Mouse (Mus musculus): ENCODE results near the gene Cat. TPM values are rescaled to one million over a fixed set of nuclear protein-coding genes. Genes with fewer than 3 reads are reported as not detected.

Gene Cat
- polyA plus RNA-seq, 1 experiment from 2014 or later, result 128 TPM

GRCm38 (mm10) chr2:103425456-103426063 lies 59.4 kb downstream of the Cat start:
- no peak for ATAC-seq
- no peak overlapping the region for H3K9ac ChIP-seq
- H3K4me1 ChIP-seq (replicated peaks), result peaks cover 7% of the 10 kb centered on the region; the same call in 1 of the 2 replicates
- no peaks in the 10 kb centered on the region for H3K27me3 ChIP-seq (replicated peaks)
- 73% methylated on average over 11 of the region's 11 CpGs for WGBS
- H3K36me3 ChIP-seq, result no peaks in the 10 kb centered on the region
- H3K4me2 ChIP-seq (replicated peaks), result no peak overlapping the region
- no peaks in the 10 kb centered on the region for H3K9me3 ChIP-seq
- H3K4me3 ChIP-seq (replicated peaks), result no peak overlapping the region
- H3K27ac ChIP-seq, result no peak overlapping the region

- Histone ChIP-seq H3K4me3 (replicated peaks) (no peak overlapping the region), H3K27me3 (replicated peaks) (no peaks in the 10 kb centered on the region), H3K4me2 (replicated peaks) (peak overlapping the region; percentile 22; the same call in 1 of the 2 replicates), H3K27ac (no peak overlapping the region), H3K9me3 (no peaks in the 10 kb centered on the region), H3K36me3 (no peaks in the 10 kb centered on the region), H3K9ac (no peak overlapping the region), H3K4me1 (replicated peaks) (peaks cover 7% of the 10 kb centered on the region; the same call in 1 of the 2 replicates)
- ATAC-seq, result peak; percentile 61; the same call in 1 of the 2 replicates
- 36% methylated on average over 12 of the region's 12 CpGs for WGBS
Measured at GRCm38 (mm10) chr2:103424349-103425026, 60.5 kb downstream of the Cat start.

- 0 out of 2 replicates have a peak, but pooled peaks have one; percentile 48 for ATAC-seq
- 60% methylated on average over 12 of the region's 12 CpGs for WGBS
- peak overlapping the region; percentile 22; the same call in 1 of the 2 replicates for H3K4me2 ChIP-seq (replicated peaks)
- H3K9me3 ChIP-seq, result no peaks in the 10 kb centered on the region
- H3K27ac ChIP-seq, result no peak overlapping the region
- H3K9ac ChIP-seq, result no peak overlapping the region
- no peak overlapping the region for H3K4me3 ChIP-seq (replicated peaks)
- no peaks in the 10 kb centered on the region for H3K27me3 ChIP-seq (replicated peaks)
- no peaks in the 10 kb centered on the region for H3K36me3 ChIP-seq
- H3K4me1 ChIP-seq (replicated peaks), result peaks cover 7% of the 10 kb centered on the region; the same call in 1 of the 2 replicates
Measured at GRCm38 (mm10) chr2:103423884-103424283, 61.1 kb downstream of the Cat start.

GRCm38 (mm10) chr2:103420650-103421507 lies 64.1 kb downstream of the Cat start:
- H3K9ac ChIP-seq, result no peak overlapping the region
- WGBS, result 52% methylated on average over 15 of the region's 15 CpGs
- H3K4me1 ChIP-seq (replicated peaks), result peaks cover 7% of the 10 kb centered on the region; the same call in 1 of the 2 replicates
- no peaks in the 10 kb centered on the region for H3K36me3 ChIP-seq
- H3K27ac ChIP-seq, result no peak overlapping the region
- H3K9me3 ChIP-seq, result no peaks in the 10 kb centered on the region
- H3K4me2 ChIP-seq (replicated peaks), result no peak overlapping the region
- no peak for ATAC-seq
- H3K4me3 ChIP-seq (replicated peaks), result no peak overlapping the region
- no peaks in the 10 kb centered on the region for H3K27me3 ChIP-seq (replicated peaks)

GRCm38 (mm10) chr2:103415774-103416173 lies 69.2 kb downstream of the Cat start:
- no peak overlapping the region for H3K4me3 ChIP-seq (replicated peaks)
- H3K9me3 ChIP-seq, result no peaks in the 10 kb centered on the region
- H3K27ac ChIP-seq, result no peak overlapping the region
- H3K4me1 ChIP-seq (replicated peaks), result no peaks in the 10 kb centered on the region
- H3K9ac ChIP-seq, result no peak overlapping the region
- H3K36me3 ChIP-seq, result no peaks in the 10 kb centered on the region
- ATAC-seq, result peak; percentile 61
- no peak overlapping the region for H3K4me2 ChIP-seq (replicated peaks)
- WGBS, result 75% methylated on average over 3 of the region's 3 CpGs
- no peaks in the 10 kb centered on the region for H3K27me3 ChIP-seq (replicated peaks)

- no peaks in the 10 kb centered on the region for H3K9me3 ChIP-seq
- H3K27me3 ChIP-seq (replicated peaks), result no peaks in the 10 kb centered on the region
- no peak overlapping the region for H3K4me3 ChIP-seq (replicated peaks)
- 43% methylated on average over 5 of the region's 5 CpGs for WGBS
- peak; percentile 80 for ATAC-seq
- no peak overlapping the region for H3K27ac ChIP-seq
- no peaks in the 10 kb centered on the region for H3K36me3 ChIP-seq
- no peaks in the 10 kb centered on the region for H3K4me1 ChIP-seq (replicated peaks)
- no peak overlapping the region for H3K9ac ChIP-seq
- H3K4me2 ChIP-seq (replicated peaks), result no peak overlapping the region
Measured at GRCm38 (mm10) chr2:103413381-103413780, 71.6 kb downstream of the Cat start.

GRCm38 (mm10) chr2:103411816-103412215 lies 73.1 kb downstream of the Cat start:
- no peaks in the 10 kb centered on the region for H3K27me3 ChIP-seq (replicated peaks)
- H3K9ac ChIP-seq, result no peak overlapping the region
- H3K4me3 ChIP-seq (replicated peaks), result no peak overlapping the region
- H3K27ac ChIP-seq, result no peak overlapping the region
- H3K4me1 ChIP-seq (replicated peaks), result no peaks in the 10 kb centered on the region
- H3K36me3 ChIP-seq, result no peaks in the 10 kb centered on the region
- H3K9me3 ChIP-seq, result no peaks in the 10 kb centered on the region
- 80% methylated on average over 3 of the region's 3 CpGs for WGBS
- ATAC-seq, result no peak
- no peak overlapping the region for H3K4me2 ChIP-seq (replicated peaks)

GRCm38 (mm10) chr2:103411348-103411747 lies 73.6 kb downstream of the Cat start, which contains the start of gene Elf5:
Gene Elf5, plus strand, starts transcription at chr2:103411688.
- ATAC-seq, result no peak
- 81% methylated on average over 6 of the region's 6 CpGs for WGBS
- no peak within 1 kb of the TSS for H3K27ac ChIP-seq
- H3K4me1 ChIP-seq (replicated peaks), result no peaks in the 10 kb centered on the region
- H3K9ac ChIP-seq, result no peak within 1 kb of the TSS
- no peaks in the 10 kb centered on the region for H3K36me3 ChIP-seq
- H3K27me3 ChIP-seq (replicated peaks), result no peaks in the 10 kb centered on the region
- no peak within 1 kb of the TSS for H3K4me3 ChIP-seq (replicated peaks)
- no peak within 1 kb of the TSS for H3K4me2 ChIP-seq (replicated peaks)
- H3K9me3 ChIP-seq, result no peaks in the 10 kb centered on the region

- no peak overlapping the region for H3K27ac ChIP-seq
- 58% methylated on average over 3 of the region's 3 CpGs for WGBS
- no peak overlapping the region for H3K4me3 ChIP-seq (replicated peaks)
- no peak overlapping the region for H3K9ac ChIP-seq
- ATAC-seq, result no peak
- H3K4me1 ChIP-seq (replicated peaks), result no peaks in the 10 kb centered on the region
- no peaks in the 10 kb centered on the region for H3K9me3 ChIP-seq
- H3K36me3 ChIP-seq, result no peaks in the 10 kb centered on the region
- no peak overlapping the region for H3K4me2 ChIP-seq (replicated peaks)
- H3K27me3 ChIP-seq (replicated peaks), result no peaks in the 10 kb centered on the region
Measured at GRCm38 (mm10) chr2:103406239-103406638, 78.7 kb downstream of the Cat start.

Other genes with a start within 250 kb of the Cat start
- 19.2 and 23.1 TPM in 2 replicates for gene Ehf, start 181.9 kb downstream of the Cat start, polyA plus RNA-seq (2015; fragmentation: Nextera tagmentation; extraction: Ambion mirVana)
- 0.13 and 0.20 TPM in 2 replicates for gene Elf5, start 73.5 kb downstream of the Cat start, polyA plus RNA-seq (2015; fragmentation: Nextera tagmentation; extraction: Ambion mirVana)
- gene Abtb2, start 81.2 kb upstream of the Cat start, polyA plus RNA-seq (2015; fragmentation: Nextera tagmentation; extraction: Ambion mirVana), result 4.5 and 4.8 TPM in 2 replicates

Measured in intestine, embryonic 15.5 days (tissue).